Mouse (Mus musculus) heart, adult 10 weeks (tissue): ENCODE results near the gene Pfkfb3. TPM values are rescaled to one million over a fixed set of nuclear protein-coding genes. Genes with fewer than 3 reads are reported as not detected.

Experiments
- polyA plus RNA-seq: library from polyadenylated mRNA; stranded (reverse); fragments of 350-450 nt; fragmentation: Illumina TruSeq; extraction: RNeasy Lipid Tissue Mini Kit (QIAGEN cat#74804); gene quantifications from one replicate; pipeline ENCODE4 v1.2.3, GENCODE M21; 2014; ENCODE audit warnings: low read depth, low replicate concordance

The Pfkfb3 gene
- 5.6 TPM for polyA plus RNA-seq

DNA sequence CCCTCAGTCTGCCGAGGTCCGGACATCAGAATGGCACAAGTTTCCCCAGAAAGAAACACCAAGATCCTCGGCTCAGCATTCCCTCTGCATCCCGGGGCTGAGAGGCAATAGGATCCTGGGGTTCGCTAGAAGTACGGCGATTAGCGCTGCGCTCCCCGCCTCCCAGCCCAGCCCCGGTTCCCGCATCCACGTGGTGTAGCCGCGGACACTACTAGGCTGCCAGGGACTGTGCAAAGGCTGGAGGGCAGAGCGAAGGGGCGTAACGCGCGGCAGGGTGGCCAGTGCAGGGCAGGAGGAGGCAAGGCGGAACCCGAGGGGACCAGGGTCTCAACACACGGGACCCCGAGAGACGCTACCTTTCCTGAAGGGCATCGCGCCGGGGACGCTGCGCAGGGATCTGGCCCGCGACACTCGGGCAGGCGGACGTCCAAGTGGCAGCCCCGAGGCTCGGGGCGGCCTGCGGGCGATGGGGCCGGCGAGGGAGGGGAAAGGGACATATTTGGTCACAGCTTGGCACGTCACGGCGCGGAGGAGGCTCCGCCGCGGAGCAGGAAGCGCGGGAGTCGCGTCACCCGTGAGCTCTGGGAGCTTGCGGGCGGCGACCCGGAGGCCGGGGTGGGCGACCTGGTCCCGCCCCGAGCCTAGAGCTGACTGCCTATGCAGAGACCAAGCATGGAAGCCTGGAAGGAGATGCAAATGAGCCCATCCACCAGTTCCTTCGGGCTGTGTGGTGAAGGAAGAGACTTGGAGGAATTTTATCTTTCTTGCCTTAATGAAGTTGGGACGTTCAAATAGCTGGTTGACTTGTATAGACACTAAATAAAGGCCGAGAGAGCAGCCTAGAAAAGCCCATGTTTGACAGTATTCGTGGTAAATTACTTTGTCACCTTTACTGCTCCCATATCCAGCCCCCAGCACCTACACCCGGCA, at the start of gene Pfkfb3:
Gene Pfkfb3 (minus strand): TSS at position 607 of the 930 bp plus-strand sequence.

Other genes with a start within 250 kb of the Pfkfb3 start
- gene Rbm17, start 50.1 kb upstream of the Pfkfb3 start, polyA plus RNA-seq: 67.7 TPM
- not detected for gene Gm17490, start 72.2 kb upstream of the Pfkfb3 start, polyA plus RNA-seq
- gene Il2ra, start 88.7 kb upstream of the Pfkfb3 start, polyA plus RNA-seq: 0.81 TPM
- gene Il15ra, start 151.2 kb upstream of the Pfkfb3 start, polyA plus RNA-seq: 45.1 TPM
- gene Fbh1, start 223.5 kb upstream of the Pfkfb3 start, polyA plus RNA-seq: 79.0 TPM
- 26.7 TPM for gene Ankrd16, start 223.8 kb upstream of the Pfkfb3 start, polyA plus RNA-seq